Mouse (Mus musculus) left cerebral cortex, postnatal 10 days (tissue): ENCODE data around the gene Exosc9. TPM values are rescaled to one million over a fixed set of nuclear protein-coding genes. Genes with fewer than 3 reads are reported as not detected.

Experiments used
- DNase-seq, 2 experiments: peaks; one replicate each; pipeline ENCODE4 v3.0.0; 2021 to 2022; ENCODE audit warnings: low spot score in 2 of 2, mixed read lengths in 1 of 2; ENCODE audit errors: extremely low spot score in 1 of 2
- intact Hi-C: fragments of 180-260 bp; cut with DNase I; formaldehyde crosslinking; loops from one replicate; pipeline ENCODE4 v1.15.1; 2025
- total RNA-seq, 2 experiments: library from RNA; stranded (reverse); gene quantifications; 2 replicates each; pipeline ENCODE4 v1.2.3; 2021

Exosc9 gene
- total RNA-seq = 10 to 100 TPM; 49.9 to 50.6 TPM

DNA sequence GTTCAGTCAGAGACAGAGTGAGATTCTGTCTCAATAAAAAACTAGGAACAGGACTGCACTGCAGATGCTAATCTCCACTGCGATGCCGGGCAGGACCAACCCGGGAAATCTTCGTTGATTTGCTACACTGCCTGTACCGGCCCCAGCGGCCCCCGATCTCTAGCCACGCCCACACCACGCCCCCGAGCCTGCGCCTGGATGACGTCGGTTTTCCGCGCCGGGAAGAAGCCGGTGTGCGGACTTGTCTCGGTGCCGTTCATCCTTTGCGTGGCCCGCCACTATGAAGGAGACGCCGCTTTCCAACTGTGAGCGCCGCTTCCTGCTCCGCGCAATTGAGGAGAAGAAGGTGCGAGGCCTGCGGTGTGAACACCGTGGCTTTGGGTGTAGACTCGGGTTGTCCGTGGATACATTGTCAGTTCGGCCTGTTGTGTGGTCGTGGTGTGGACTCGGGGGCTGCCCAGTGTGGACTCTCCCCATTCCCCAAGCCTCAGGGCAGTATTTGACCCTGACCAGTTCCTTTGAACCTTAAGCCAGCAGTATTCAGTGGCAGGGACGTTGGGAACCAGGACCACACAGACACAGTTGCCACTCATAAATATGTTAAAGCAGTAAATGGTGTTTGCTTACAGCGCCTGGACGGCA lies at the start of gene Exosc9:
Gene Exosc9, plus strand, starts transcription at position 201 of the 642 bp plus-strand sequence.
- DNase-seq = peak; percentile 95 to 96
- intact Hi-C loops = no loop called here

DNA sequence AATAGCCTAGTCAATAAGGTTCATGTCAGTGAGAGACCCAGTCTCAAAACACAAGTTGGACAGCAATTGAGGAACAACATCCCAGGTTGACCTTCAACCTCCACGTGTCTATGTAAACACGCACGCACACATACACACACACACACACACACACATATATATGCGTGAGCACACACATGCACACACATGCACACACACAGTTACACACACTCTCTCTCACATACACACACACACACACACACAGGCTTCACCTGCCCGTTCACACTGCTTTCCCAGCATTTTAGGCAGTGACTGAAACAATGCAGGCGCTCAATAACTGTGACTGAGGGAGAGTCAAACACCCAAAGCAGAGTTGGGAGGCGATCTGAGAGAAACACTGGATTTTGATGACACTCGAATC lies 47.1 kb upstream of the Exosc9 start:
- intact Hi-C loops = no loop called here
- no peak for DNase-seq

DNA sequence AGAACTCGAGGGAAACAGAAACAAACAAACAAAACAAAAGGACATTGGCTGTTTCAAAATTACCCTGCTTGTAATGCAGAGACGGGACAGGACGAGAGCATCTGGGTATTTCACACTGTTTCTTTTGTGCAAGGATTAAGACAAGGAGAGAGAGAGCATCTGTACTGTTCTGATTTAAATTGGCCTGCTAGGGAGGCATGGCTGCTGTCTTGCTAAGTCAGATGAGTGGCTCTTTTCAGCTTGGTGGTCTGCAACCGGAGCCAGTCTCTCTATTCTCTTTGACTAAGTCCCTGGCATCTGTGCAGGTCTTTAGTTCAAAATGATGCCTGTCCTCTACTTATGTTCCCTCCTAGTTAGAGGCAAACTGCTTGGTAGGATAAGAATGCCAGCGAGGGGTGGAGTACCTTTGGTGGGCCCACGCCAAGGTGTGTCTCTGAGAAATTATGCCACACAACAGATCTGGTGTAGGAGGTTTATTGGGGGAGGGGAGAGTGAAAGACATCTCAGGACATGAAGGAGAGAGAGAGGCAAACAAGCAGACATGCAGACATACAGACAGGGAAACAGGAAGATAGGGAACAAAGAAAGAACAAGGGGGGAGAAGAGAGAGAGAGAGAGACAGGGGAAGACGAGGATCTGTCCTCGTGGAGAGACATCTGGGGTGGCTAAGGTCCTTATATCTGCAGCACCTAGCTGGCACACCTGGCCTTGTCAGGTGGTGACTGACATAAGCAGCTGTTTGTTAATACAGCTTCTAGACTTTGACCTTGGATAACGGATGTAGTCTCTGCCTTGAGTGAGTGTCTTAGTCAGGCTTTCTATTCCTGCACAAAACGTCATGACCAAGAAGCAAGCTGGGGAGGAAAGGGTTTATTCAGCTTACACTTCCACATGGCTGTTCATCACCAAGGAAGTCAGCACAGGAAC lies 46.3 kb upstream of the Exosc9 start:
- DNase-seq = no peak
- intact Hi-C loops = no loop called here

DNA sequence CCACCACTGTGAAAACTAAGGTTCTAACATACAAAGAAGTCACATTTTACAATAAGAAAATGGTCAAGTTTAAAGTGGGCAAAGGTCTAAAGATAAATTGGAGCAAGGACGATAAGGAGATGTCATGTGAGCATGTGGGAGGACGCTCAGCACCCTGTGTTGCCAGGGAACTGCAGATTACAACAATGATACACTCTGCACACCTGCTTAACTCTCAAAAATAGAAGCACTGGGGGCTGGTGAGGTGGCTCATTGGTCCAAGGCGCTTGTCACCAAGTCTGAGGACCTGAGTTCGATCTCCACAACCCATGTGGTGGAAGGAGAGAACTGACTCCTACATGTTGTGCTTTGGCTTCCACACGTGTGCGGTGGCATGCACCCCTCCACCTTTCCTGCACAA lies 40.9 kb upstream of the Exosc9 start:
- intact Hi-C loops = no loop called here
- no peak for DNase-seq

DNA sequence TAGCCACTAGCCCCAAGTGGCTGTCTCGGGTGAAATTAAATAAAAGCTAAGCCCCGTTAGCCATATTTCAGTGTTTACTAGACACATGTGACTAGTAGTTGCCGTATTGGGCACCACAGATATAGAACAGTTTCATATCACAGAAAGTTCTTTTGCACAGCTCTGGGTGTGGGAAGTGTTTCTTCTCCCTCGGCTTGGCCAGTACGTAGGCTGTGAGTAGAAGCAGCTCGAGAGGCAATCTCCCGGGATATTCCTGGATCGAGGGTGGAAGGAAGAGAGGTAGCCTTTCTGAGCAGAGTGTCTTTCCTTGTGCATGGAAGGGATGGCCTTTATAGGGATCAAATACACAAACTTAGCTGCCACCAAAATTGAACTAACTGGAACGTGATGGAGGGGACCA lies 36.2 kb upstream of the Exosc9 start:
- intact Hi-C loops = no loop called here
- no peak for DNase-seq

DNA sequence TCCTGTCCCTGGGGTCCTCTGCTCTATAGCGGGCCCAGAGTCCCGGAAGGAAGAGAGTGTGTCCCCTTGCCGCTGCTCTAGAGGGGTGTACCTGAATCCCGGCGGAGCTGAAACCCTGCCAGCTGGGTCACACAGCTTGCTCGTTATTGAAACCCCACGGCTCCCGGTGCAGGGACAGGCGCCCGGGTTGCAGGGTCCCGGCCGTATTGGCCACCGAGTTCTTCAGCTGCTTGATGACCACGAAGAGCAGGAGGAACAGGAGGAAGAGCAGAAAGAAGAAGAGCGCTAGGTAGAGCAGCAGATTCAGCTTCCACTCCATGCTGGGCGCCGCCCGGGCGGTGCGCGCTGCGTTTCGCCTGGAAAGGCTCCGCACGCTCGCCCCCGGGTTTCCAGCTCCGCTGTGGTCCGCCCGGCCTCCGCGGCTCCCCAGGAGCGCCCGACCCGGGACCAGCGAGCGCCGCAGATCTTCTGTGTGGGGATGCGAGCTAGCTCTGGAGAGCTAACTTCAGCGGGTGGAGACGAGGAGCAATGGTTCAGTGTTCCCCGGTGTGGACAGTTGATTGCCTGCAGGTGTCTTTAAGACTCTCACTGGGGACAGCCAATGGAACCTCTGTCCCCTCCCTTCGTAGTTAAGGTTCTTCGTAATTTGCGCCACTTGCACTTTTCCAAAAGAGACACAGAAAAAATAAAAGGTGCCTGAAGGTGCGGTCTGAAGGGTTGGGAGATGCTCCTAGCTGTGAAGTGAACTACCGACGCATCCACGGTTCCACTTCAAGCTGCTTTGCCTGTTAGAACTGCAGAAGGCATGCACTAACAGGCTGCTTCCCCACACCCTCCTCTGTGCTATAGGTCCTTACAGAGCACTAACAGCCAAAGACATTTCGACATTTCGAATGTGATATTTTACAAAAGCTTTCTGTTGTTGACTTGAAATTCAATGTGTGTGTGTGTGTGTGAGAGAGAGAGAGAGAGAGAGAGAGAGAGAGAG lies 31.0 kb upstream of the Exosc9 start, which contains the start of gene Gm11549:
Gene Gm11549, minus strand, starts transcription at position 741 of the 988 bp plus-strand sequence.
- peak in 1 of 2 experiments; percentile 49 for DNase-seq
- intact Hi-C loops = no loop called here

DNA sequence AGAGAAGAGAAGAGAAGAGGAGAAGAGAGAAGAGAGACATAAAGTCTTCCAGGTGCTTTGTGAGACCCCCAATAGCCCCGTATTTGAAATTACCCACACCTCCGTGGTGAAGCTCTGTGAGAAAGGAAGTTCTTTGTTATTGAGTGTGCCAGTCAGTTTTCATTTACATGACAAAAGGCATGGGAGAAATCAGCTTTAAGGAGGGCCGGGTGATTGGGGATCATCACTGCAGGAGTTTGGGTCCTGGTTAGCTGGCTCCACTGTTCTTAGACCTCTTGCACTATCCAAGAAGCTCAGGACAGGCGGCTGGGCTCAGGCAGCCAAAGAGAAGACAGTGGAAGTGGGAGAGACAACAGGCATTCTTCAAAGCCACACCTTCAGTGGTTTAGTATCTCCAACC lies 30.3 kb upstream of the Exosc9 start:
- DNase-seq = no peak
- intact Hi-C loops = no loop called here

DNA sequence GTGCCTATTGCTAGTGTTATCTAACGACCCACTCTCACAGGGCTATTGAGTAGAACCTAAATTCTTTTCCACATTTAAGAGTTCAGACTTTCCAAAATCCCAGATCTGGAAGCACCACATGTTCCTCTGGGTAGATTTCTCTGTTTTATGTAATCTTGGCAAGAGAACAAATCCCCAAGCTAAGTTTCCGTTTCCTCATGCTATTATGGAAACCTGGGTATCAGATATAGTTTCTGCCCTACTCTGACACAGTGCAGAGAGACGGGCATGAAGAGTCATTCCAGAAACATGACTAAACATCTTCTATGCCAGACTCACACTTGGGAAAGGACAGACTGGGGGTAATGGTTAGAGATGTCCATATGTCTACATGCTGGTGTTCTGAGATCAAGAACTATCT lies 27.9 kb upstream of the Exosc9 start:
- intact Hi-C loops = no loop called here
- DNase-seq = no peak

DNA sequence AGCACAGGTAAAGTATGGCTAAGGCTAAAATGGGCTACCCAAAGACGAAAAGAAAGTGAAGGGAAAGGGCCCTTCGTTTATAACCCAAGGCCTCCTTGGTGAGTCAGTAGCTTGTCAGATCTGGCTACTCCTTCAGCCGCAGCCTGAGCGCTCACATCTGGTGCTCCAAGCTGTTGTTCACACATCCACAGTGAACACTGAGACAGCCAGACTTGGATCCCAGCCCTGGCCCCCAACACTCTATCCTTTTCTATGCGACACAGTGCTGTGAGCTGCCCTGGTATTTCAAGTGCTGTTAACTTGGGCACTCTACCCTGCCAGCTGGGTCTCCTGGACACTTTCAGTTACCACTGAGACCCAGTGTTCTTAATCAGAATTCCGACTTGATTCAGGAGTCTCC lies 22.1 kb upstream of the Exosc9 start:
- DNase-seq = peak; percentile 60 to 68

DNA sequence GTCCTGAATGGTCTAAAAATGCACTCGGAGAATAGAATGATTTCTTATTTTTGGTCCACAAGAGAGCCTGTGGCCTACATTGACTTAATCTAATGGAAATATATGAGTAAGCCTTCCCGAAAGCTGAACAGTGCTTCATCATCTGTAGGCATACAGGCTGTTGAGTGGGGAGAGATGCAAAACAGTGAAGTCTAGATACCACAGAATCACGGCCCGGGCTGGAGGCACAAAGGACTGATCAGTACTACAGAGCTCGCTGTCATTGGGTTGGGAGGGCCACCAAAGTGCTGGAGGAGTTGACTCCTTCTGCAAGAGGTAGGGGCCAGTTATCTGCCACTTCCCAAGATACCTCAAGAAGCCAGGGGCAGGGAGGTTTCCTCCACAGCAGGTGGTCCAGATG lies 21.6 kb upstream of the Exosc9 start:
- DNase-seq = no peak
- intact Hi-C loops = no loop called here

More for the DNA sequence above, 22.1 kb upstream of the Exosc9 start:
- intact Hi-C loops = no loop called here

DNA sequence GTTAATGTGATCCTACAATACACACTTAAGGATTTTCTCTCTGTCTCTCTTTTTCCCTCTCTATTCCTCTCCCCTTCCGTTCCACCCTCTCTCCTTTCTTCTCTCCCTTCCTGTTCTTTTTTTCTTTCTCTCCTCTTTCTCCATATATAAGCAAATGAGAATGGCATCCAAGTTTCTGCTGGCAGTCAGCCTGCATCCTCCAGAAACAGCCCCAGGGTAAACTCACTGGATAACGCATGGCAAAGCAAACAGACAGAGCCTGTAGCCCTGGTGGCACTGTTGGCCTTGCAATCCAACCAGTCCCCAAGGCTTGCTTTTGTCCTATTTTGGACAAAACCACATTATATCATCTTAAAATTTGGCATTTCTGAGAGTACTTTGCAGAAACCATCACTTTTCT lies 21.2 kb upstream of the Exosc9 start:
- no peak for DNase-seq

DNA sequence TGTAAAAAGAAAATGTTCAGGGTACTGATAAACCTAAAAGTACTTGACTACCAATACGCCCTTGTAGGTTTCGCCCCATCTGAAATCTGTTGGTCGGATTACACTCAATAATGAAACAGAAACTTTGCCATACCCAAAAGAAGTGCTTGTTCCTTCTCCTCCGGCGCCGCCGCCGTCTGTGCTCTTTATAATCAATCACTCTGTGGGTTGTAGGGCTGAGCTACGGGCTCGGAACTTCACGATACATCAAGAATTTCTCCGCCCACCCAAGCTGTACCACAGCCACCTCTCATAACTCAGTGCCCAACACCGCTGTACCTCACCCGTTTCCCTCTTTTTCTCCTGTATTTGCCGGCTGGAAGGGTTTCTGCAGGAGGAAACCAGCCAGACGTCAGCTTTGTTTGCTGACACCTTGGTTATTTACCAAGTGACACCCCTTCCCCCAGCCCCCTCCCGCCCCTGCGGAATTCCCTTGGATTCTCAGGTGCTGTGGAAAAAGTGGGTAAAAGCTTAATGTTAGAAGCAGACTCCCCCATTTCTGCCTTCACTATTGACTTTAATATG lies 20.3 kb upstream of the Exosc9 start:
- intact Hi-C loops = no loop called here
- no peak for DNase-seq

More for the DNA sequence above, 21.2 kb upstream of the Exosc9 start:
- intact Hi-C loops = no loop called here

DNA sequence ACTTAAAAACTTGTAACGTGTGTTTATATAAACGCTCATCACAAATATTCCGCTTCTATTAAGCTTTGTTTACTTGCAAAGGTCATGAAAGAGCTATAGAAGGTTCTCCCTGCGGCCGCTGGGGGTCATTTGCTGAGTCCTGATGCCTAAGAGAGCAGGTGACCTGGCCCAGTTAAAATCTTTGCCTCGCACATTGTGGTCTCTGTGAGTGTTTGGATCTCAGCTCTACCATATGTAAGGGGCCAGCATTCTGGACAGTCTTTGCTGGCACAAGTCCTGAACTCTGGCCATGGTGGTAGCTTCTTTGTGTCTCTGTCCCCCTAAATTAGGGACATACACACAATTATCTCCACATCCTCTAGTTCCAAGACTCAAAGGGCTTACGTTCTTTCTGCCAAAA lies 19.7 kb upstream of the Exosc9 start:
- intact Hi-C loops = no loop called here
- no peak for DNase-seq

DNA sequence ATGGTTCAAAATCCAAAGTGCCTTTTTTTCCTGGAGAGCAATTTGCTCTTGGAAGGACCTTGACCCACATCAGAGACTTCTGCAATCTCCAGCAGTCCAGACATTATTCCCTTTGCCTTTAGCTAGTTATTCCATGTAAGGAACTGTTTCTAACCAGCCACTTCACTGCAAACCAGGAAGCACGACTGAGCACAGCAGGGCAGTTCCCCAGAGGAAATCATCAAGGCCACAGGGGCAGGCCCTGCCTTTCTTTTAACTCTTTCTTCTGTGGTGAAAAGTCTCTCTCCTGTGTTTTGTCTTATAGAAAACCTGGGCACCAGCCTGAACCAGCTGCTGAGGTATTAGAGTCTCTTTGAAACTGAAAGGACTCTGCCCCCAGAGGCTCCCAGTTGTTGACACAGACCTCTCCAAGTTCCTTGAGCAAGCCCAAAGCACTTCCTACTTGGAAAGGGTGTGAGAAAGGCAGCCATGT lies 19.2 kb upstream of the Exosc9 start:
- intact Hi-C loops = no loop called here
- DNase-seq = no peak

DNA sequence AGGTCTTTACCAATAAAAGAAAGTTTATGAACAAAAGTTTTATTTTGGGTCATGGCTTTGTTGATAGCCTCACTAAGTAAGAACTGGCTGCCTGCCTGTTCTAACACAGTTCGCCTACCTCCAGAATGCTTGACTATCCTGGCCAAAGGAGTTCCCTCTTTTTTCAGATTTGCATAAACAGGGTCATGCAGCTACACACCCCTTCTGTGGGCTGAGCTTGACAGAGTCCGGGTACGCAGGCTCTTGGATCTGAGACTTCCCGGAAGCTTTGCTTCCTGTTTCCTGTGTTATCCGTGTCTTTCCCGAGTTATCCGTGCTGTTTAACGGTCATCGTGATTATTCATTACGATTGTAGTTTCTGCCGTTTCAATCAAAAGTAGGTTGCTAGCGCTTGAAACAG lies 16.4 kb upstream of the Exosc9 start:
- no peak for DNase-seq
- intact Hi-C loops = no loop called here

DNA sequence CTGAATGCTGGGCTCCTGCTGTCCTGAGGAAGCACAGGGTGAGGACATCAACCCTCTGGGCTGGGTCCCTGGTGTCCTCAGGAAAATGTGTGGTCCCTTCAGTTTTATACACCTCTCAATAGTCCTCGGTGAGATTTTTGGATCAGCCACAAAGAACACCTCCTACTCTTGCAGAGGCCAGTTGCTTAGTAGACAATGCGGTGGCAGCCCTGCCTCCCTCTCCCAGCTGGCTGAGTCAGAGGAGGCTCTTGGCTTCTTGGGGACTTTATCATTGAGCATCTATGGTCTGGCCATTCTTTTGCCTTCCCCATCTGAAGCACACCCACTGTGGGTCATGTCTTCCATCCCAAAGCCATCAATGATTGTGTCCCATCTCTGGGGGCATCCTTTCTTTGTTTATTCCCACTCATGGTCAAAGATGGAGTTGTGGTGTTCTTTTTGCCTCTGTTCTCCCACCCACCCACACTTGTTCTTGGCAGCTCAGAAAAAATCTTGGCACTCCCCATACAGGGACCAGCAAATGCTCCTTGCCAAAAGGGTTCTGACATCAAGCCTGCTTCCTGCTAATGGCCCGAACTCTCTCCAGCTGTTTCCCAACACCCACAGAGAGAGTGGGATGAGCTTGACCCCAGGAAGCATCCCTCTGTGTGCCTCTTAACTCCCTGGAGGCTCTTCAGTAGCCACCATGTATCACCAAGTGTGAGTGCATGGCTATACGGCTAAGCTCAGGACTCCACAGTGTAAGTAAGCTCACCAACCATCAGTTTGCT lies 14.5 kb upstream of the Exosc9 start:
- no peak for DNase-seq
- intact Hi-C loops = no loop called here

DNA sequence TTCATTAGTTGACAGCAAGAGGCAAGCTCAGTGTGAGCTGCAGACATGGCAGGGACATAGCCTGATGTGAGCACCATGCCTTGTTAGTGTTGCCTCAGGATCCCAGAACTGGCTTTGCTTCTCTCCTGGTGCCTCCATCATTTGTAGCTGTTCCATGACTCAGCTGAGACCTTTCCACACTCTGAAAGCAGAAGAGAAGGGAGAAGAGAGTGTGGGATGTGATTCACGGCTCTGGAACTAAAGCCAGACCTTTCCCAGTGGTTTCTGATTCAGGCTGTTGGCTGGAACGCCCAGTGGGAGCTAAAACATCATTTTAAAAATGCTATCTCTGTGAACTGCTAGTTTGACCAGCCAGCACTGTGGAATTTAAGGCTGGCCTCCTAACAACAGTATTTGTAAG lies 11.7 kb upstream of the Exosc9 start:
- no peak for DNase-seq
- intact Hi-C loops = no loop called here

DNA sequence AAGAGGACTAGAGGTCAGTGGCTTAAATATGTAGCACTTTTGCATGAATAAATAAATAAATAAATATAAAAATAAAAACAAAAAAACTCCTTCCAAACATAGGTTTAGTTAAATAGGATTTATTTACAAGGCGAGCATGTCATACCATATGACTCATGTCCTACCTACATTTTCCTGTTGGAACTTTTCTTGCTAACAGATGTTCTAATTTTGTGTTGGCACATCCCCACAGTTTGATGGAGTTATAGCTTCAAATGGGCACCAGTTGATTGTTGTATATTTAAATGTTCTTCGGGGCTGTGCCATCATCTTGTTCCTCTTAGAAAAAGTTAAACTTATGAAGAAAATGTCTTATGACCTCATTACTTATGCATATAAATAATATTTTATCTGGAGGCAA lies 11.0 kb upstream of the Exosc9 start:
- intact Hi-C loops = no loop called here
- no peak for DNase-seq
